Mouse (Mus musculus) erythroblast, adult 5-6 weeks (primary cell): ENCODE measurements around the gene Wdr82. TPM values are rescaled to one million over a fixed set of nuclear protein-coding genes. Genes with fewer than 3 reads are reported as not detected.

Experiments used
- ATAC-seq: replicated peaks from 2 replicates; pipeline ENCODE4 v1.8.0; 2016; ENCODE audit warnings: moderate number of reproducible peaks, mild to moderate bottlenecking, moderate TSS enrichment, inconsistent platforms; ENCODE audit not compliant: poor library complexity, low FRiP score, severe bottlenecking
- total RNA-seq, 2 experiments: library from RNA; stranded (forward) in 1 of 2; stranded (reverse) in 1 of 2; fragments of 150-400 nt in 1 of 2; fragments of 200-764, 138-1000 nt in 1 of 2; gene quantifications; 2 replicates each; pipeline versions ENCODE4 v1.2.3 to v1.2.4; 2015 to 2017; ENCODE audit warnings: low replicate concordance in 2 of 2

Gene Wdr82
- total RNA-seq, 2 experiments from 2014 or later: 16.5 to 23.3 TPM

GRCm38 (mm10) chr9:106220894-106221523 lies 50.3 kb downstream of the Wdr82 start:
- ATAC-seq: no peak

- ATAC-seq: no peak
Observed at GRCm38 (mm10) chr9:106222261-106222851, 51.6 kb downstream of the Wdr82 start, which contains the start of gene Tlr9. Gene Tlr9 (plus strand): TSS chr9:106222598.

GRCm38 (mm10) chr9:106222994-106223393 lies 52.3 kb downstream of the Wdr82 start:
- ATAC-seq: no peak

GRCm38 (mm10) chr9:106225469-106226150 lies 54.9 kb downstream of the Wdr82 start:
- no peak for ATAC-seq

- ATAC-seq: no peak
Observed at GRCm38 (mm10) chr9:106226151-106226682, 55.5 kb downstream of the Wdr82 start.

- no peak for ATAC-seq
Observed at GRCm38 (mm10) chr9:106227790-106228429, 57.2 kb downstream of the Wdr82 start.

- no peak for ATAC-seq
Observed at GRCm38 (mm10) chr9:106230051-106230733, 59.5 kb downstream of the Wdr82 start.

- no peak for ATAC-seq
Observed at GRCm38 (mm10) chr9:106230734-106231106, 60.0 kb downstream of the Wdr82 start.

GRCm38 (mm10) chr9:106231220-106231619 lies 60.5 kb downstream of the Wdr82 start:
- ATAC-seq: no peak

- no peak for ATAC-seq
Observed at GRCm38 (mm10) chr9:106231816-106232215, 61.1 kb downstream of the Wdr82 start.

- no peak for ATAC-seq
Observed at GRCm38 (mm10) chr9:106232956-106233355, 62.2 kb downstream of the Wdr82 start.

GRCm38 (mm10) chr9:106233953-106234352 lies 63.2 kb downstream of the Wdr82 start:
- no peak for ATAC-seq

- ATAC-seq: no peak; the same call in 1 of the 2 replicates
Observed at GRCm38 (mm10) chr9:106235194-106235830, 64.6 kb downstream of the Wdr82 start.

- no peak for ATAC-seq
Observed at GRCm38 (mm10) chr9:106236156-106236817, 65.6 kb downstream of the Wdr82 start.

GRCm38 (mm10) chr9:106236818-106237211 lies 66.1 kb downstream of the Wdr82 start:
- no peak for ATAC-seq

GRCm38 (mm10) chr9:106237401-106237800 lies 66.7 kb downstream of the Wdr82 start:
- ATAC-seq: no peak

- no peak for ATAC-seq
Observed at GRCm38 (mm10) chr9:106237878-106238277, 67.2 kb downstream of the Wdr82 start.
